Mouse (Mus musculus) MEL (cell line): ENCODE data around the gene Wdr62.

Source experiments
- CTCF ChIP-seq, 3 experiments: IDR thresholded peaks in 2 of 3; conservative IDR thresholded peaks in 1 of 3; 2 replicates each; pipeline ENCODE4 v1.5.1; 2011 to 2012; ENCODE audit warnings: low read length in 3 of 3, low read depth in 2 of 3, mild to moderate bottlenecking in 2 of 3, improper control_type of control experiment in 1 of 3, inconsistent platforms in 1 of 3, mixed read lengths in 1 of 3, moderate library complexity in 1 of 3; ENCODE audit not compliant: control insufficient read depth in 1 of 3, insufficient read depth in 1 of 3, poor library complexity in 1 of 3, severe bottlenecking in 1 of 3
- E2F4 ChIP-seq: IDR thresholded peaks from 2 replicates; pipeline ENCODE4 v1.6.1; 2011; ENCODE audit warnings: low read depth, low read length, improper control_type of control experiment, borderline replicate concordance
- ELF1 ChIP-seq: IDR thresholded peaks from 2 replicates; pipeline ENCODE4 v1.6.1; 2014; ENCODE audit warnings: low read depth, mild to moderate bottlenecking, inconsistent platforms, low read length, improper control_type of control experiment, moderate library complexity
- EP300 ChIP-seq, 2 experiments: IDR thresholded peaks; 2 replicates each; pipeline ENCODE4 v1.6.1; 2011; ENCODE audit warnings: improper control_type of control experiment in 2 of 2, low read length in 2 of 2, low read depth in 1 of 2, mild to moderate bottlenecking in 1 of 2
- KAT2A ChIP-seq: conservative IDR thresholded peaks from 2 replicates; pipeline ENCODE4 v1.6.1; 2012; ENCODE audit warnings: low read depth, low read length, improper control_type of control experiment, inconsistent platforms
- MAFK ChIP-seq: IDR thresholded peaks from 2 replicates; pipeline ENCODE4 v1.6.1; 2011; ENCODE audit warnings: low read depth, mild to moderate bottlenecking, low read length, improper control_type of control experiment, borderline replicate concordance
- POLR2A ChIP-seq, 2 experiments: IDR thresholded peaks; 2 replicates each; pipeline ENCODE4 v1.6.1; 2011 to 2012; ENCODE audit warnings: low read length in 2 of 2, mild to moderate bottlenecking in 2 of 2, control low read depth in 1 of 2, improper control_type of control experiment in 1 of 2, low read depth in 1 of 2, moderate library complexity in 1 of 2; ENCODE audit not compliant: control insufficient read depth in 1 of 2, insufficient read depth in 1 of 2, poor library complexity in 1 of 2
- TAL1 ChIP-seq: IDR thresholded peaks from 2 replicates; pipeline ENCODE4 v1.6.1; 2012; ENCODE audit warnings: mild to moderate bottlenecking, inconsistent platforms, low read length, moderate library complexity, mixed read lengths
- TCF12 ChIP-seq: IDR thresholded peaks from 2 replicates; pipeline ENCODE4 v1.6.1; 2014; ENCODE audit warnings: low read depth, mild to moderate bottlenecking, inconsistent platforms, low read length, improper control_type of control experiment, moderate library complexity
- USF2 ChIP-seq, 2 experiments: IDR thresholded peaks; 2 replicates each; pipeline ENCODE4 v1.6.1; 2011 to 2012; ENCODE audit warnings: improper control_type of control experiment in 2 of 2, low read length in 2 of 2, borderline replicate concordance in 1 of 2, inconsistent platforms in 1 of 2, low read depth in 1 of 2, mild to moderate bottlenecking in 1 of 2; ENCODE audit not compliant: insufficient read depth in 1 of 2

DNA sequence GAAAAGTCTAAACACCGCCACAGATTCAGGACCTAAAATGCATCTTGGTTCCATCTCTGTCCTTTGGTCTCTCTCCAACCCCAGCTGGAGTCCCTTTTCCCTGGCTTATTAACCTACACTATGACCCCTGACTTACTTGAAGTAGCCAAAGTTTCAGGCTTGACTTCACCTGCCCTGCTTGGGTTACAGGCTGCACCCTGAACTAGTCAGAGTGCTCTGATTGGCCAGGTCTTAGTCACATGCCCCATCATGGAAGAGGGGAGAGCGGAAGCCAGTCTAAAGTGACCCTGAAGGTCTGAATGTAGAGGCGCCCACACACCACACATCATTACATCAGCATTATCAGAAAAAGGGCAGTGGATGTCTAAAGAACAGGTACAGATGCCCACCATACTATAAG, 37.9 kb upstream of the Wdr62 start:
- TF ChIP-seq USF2 (IDR thresholded peaks at IDR 0.05; ENCODE audit: borderline replicate concordance in 1 of 2, insufficient read depth in 1 of 2, low read depth in 1 of 2, low read length in 2 of 2) (no peak), KAT2A (no peak), E2F4 (no peak), TAL1 (no peak), POLR2A (IDR thresholded peaks at IDR 0.05; ENCODE audit: control insufficient read depth in 1 of 2, insufficient read depth in 1 of 2, low read depth in 1 of 2, low read length in 2 of 2, poor library complexity in 1 of 2) (no peak), CTCF (IDR thresholded peaks at IDR 0.05 in 2 of 3, conservative IDR thresholded peaks at IDR 0.05 in 1 of 3; ENCODE audit: control insufficient read depth in 1 of 3, insufficient read depth in 1 of 3, low read depth in 2 of 3, low read length in 3 of 3, poor library complexity in 1 of 3, severe bottlenecking in 1 of 3) (no peak), MAFK (no peak), EP300 (IDR thresholded peaks at IDR 0.05; ENCODE audit: low read depth in 1 of 2, low read length in 2 of 2) (no peak), TCF12 (no peak), ELF1 (no peak)
